Mouse (Mus musculus) right cerebral cortex, postnatal 14 days (tissue): Measurements from ENCODE around the gene Mfap1b.
"Not testable (repeated sequence)": the region's sequence is repeated elsewhere in the genome, so short reads cannot be mapped to it uniquely, and the experiment has no call there.

Experiments used
- DNase-seq: peaks from one replicate; pipeline ENCODE4 v3.0.0; 2022

Mfap1b gene

GRCm38 (mm10) chr2:121468982-121469381, 4.9 kb downstream of the Mfap1b start:
- not testable (repeated sequence) for DNase-seq

GRCm38 (mm10) chr2:121460071-121460470, 13.8 kb downstream of the Mfap1b start:
- DNase-seq = no peak

- peak; percentile 78 for DNase-seq
Measured at GRCm38 (mm10) chr2:121456692-121457642, 16.9 kb downstream of the Mfap1b start, which contains the start of gene Serinc4. TSS of gene Serinc4 (minus strand) at chr2:121456781.

GRCm38 (mm10) chr2:121455534-121455933, 18.3 kb downstream of the Mfap1b start:
- no peak for DNase-seq

GRCm38 (mm10) chr2:121453917-121454316, 19.9 kb downstream of the Mfap1b start:
- no peak for DNase-seq

GRCm38 (mm10) chr2:121452990-121453389, 20.9 kb downstream of the Mfap1b start, which contains the start of gene Hypk:
TSS of gene Hypk (plus strand) at chr2:121453290.
- no peak for DNase-seq

GRCm38 (mm10) chr2:121452361-121452760, 21.5 kb downstream of the Mfap1b start:
- DNase-seq = no peak

- DNase-seq = no peak
Measured at GRCm38 (mm10) chr2:121450093-121450492, 23.8 kb downstream of the Mfap1b start.

- peak; percentile 51 for DNase-seq
Measured at GRCm38 (mm10) chr2:121449545-121450011, 24.3 kb downstream of the Mfap1b start.

GRCm38 (mm10) chr2:121448739-121449535, 24.9 kb downstream of the Mfap1b start, which contains the start of gene Serf2:
TSS of gene Serf2 (plus strand) at chr2:121449195.
- peak; percentile 98 for DNase-seq

- DNase-seq = no peak
Measured at GRCm38 (mm10) chr2:121448136-121448535, 25.7 kb downstream of the Mfap1b start.

GRCm38 (mm10) chr2:121447006-121447405, 26.9 kb downstream of the Mfap1b start:
- no peak for DNase-seq

- DNase-seq = no peak
Measured at GRCm38 (mm10) chr2:121446506-121446905, 27.4 kb downstream of the Mfap1b start.

GRCm38 (mm10) chr2:121445117-121445516, 28.8 kb downstream of the Mfap1b start:
- DNase-seq = no peak

- no peak for DNase-seq
Measured at GRCm38 (mm10) chr2:121444178-121444577, 29.7 kb downstream of the Mfap1b start, which contains the start of gene Ell3. TSS of gene Ell3 (minus strand) at chr2:121444278.

GRCm38 (mm10) chr2:121443068-121443349, 30.9 kb downstream of the Mfap1b start:
- no peak for DNase-seq

- DNase-seq = no peak
Measured at GRCm38 (mm10) chr2:121442259-121443067, 31.4 kb downstream of the Mfap1b start.

- DNase-seq = no peak
Measured at GRCm38 (mm10) chr2:121441800-121442199, 32.1 kb downstream of the Mfap1b start.

GRCm38 (mm10) chr2:121440834-121441605, 32.8 kb downstream of the Mfap1b start:
- no peak for DNase-seq

- DNase-seq = no peak
Measured at GRCm38 (mm10) chr2:121439746-121440145, 34.1 kb downstream of the Mfap1b start.

GRCm38 (mm10) chr2:121434854-121435253, 39.0 kb downstream of the Mfap1b start:
- no peak for DNase-seq

- DNase-seq = no peak
Measured at GRCm38 (mm10) chr2:121425890-121426289, 48.0 kb downstream of the Mfap1b start.
